Mouse (Mus musculus): ENCODE measurements around the gene Liph.

DNA sequence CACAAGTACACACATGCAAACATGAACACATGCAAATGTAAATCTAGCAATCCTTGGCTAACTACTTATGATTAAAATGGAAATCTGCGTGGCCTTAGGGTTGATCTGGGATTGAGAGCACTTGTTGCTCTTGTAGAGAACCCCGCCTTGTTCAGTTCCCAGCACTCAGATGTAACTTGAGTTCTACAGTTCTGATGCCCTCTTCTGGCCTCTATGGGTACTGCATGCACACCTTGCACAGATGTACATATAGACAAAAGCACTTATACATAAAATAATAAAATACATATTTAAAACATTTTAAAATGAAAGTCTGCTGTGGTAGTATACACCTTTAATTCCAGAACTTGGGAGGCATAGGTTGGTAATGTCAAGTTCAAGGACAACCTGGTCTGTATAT lies 26.7 kb upstream of the Liph start:
- TF ChIP-seq GATA1 (IDR thresholded peaks at IDR 0.05; ENCODE audit: borderline replicate concordance, low read length) (no peak), FLI1 (IDR thresholded peaks at IDR 0.05; ENCODE audit: low read length) (no peak)
